Mouse (Mus musculus) heart, adult 11 months (tissue): Measurements from ENCODE around the gene Gm21854.
"Not testable (repeated sequence)": the region's sequence is repeated elsewhere in the genome, so short reads cannot be mapped to it uniquely, and the experiment has no call there.

Source experiments
- DNase-seq: peaks from one replicate; pipeline ENCODE4 v3.0.0; 2022

The Gm21854 gene

DNA sequence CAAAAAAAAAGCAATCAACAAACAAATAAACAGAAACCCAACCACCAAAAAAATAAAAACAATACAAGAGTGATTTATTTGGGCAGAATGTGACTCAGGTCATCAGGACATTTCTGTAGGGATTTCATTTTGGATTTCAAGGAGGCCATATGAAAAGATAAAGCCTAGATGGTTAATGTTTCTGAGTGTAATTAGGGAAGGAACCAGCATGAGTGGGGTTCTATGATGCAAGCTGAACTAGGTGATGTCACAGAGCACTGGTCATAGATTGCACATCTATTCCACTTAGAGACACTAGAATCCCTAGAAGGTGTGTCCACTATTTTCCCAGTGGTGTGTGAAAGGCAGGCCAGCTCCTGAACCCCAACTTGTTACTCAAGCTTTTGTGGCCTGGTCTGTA is at the start of gene Gm21854:
Gene Gm21854 (plus strand): TSS at position 301 of the 400 bp plus-strand sequence.
- DNase-seq: not testable (repeated sequence)
